Mouse (Mus musculus): ENCODE data around the gene Nfyb.
A peak's percentile ranks its signal among the peaks of the same experiment; 100 is the strongest.

The Nfyb gene

GRCm38 (mm10) chr10:82742578-82742977, 21.4 kb downstream of the Nfyb start:
- DNase-seq: no peak

- DNase-seq: no peak
Observed at GRCm38 (mm10) chr10:82741876-82742275, 22.1 kb downstream of the Nfyb start.

- DNase-seq: no peak
Observed at GRCm38 (mm10) chr10:82741354-82741753, 22.6 kb downstream of the Nfyb start.

GRCm38 (mm10) chr10:82699296-82699941, 64.5 kb downstream of the Nfyb start:
- no peak for DNase-seq

- peak; percentile 92 to 93 for DNase-seq
Observed at GRCm38 (mm10) chr10:82698712-82699261, 65.2 kb downstream of the Nfyb start.
